Mouse (Mus musculus) common myeloid progenitor, adult 5-6 weeks (primary cell): ENCODE data around the gene Syt2. TPM values are rescaled to one million over a fixed set of nuclear protein-coding genes. Genes with fewer than 3 reads are reported as not detected.

Source experiments
- ATAC-seq: replicated peaks from 2 replicates; pipeline ENCODE4 v1.8.0; 2016; ENCODE audit warnings: low read depth, mild to moderate bottlenecking, moderate TSS enrichment, inconsistent platforms; ENCODE audit not compliant: poor library complexity, severe bottlenecking
- total RNA-seq: library from RNA; stranded (forward); fragments of 200-1000, 187-1606 nt; gene quantifications from 2 replicates; pipeline ENCODE4 v1.2.3, GENCODE M21; 2017

Gene Syt2
- total RNA-seq, 1 experiment from 2014 or later = 0.05 TPM

- no peak for ATAC-seq
Observed at GRCm38 (mm10) chr1:134722891-134723290, 76.4 kb downstream of the Syt2 start.

- ATAC-seq = peak; percentile 87
Observed at GRCm38 (mm10) chr1:134725276-134725675, 78.8 kb downstream of the Syt2 start.

- ATAC-seq = no peak
Observed at GRCm38 (mm10) chr1:134726480-134726879, 80.0 kb downstream of the Syt2 start.

- ATAC-seq = 0 out of 2 replicates have a peak, but pooled peaks have one; percentile 40
Observed at GRCm38 (mm10) chr1:134727256-134727655, 80.8 kb downstream of the Syt2 start.

- no peak for ATAC-seq
Observed at GRCm38 (mm10) chr1:134733659-134734058, 87.2 kb downstream of the Syt2 start.

GRCm38 (mm10) chr1:134737463-134737862 lies 91.0 kb downstream of the Syt2 start:
- ATAC-seq = no peak

- no peak for ATAC-seq
Observed at GRCm38 (mm10) chr1:134741433-134741832, 95.0 kb downstream of the Syt2 start.

- peak; percentile 34 for ATAC-seq
Observed at GRCm38 (mm10) chr1:134741946-134742661, 95.6 kb downstream of the Syt2 start.

- ATAC-seq = no peak
Observed at GRCm38 (mm10) chr1:134745648-134746047, 99.2 kb downstream of the Syt2 start.

GRCm38 (mm10) chr1:134747236-134748174 lies 101.0 kb downstream of the Syt2 start:
- peak; percentile 89 for ATAC-seq

- ATAC-seq = no peak
Observed at GRCm38 (mm10) chr1:134749889-134750288, 103.4 kb downstream of the Syt2 start.

- ATAC-seq = no peak
Observed at GRCm38 (mm10) chr1:134752447-134752846, 106.0 kb downstream of the Syt2 start.

GRCm38 (mm10) chr1:134753751-134754630 lies 107.5 kb downstream of the Syt2 start:
- ATAC-seq = no peak

GRCm38 (mm10) chr1:134754818-134755217 lies 108.3 kb downstream of the Syt2 start:
- ATAC-seq = no peak

- ATAC-seq = no peak
Observed at GRCm38 (mm10) chr1:134755548-134756189, 109.2 kb downstream of the Syt2 start.

GRCm38 (mm10) chr1:134756190-134756873 lies 109.9 kb downstream of the Syt2 start:
- ATAC-seq = no peak

GRCm38 (mm10) chr1:134757230-134757629 lies 110.8 kb downstream of the Syt2 start:
- no peak for ATAC-seq

- ATAC-seq = no peak
Observed at GRCm38 (mm10) chr1:134759133-134759532, 112.7 kb downstream of the Syt2 start.

- no peak for ATAC-seq
Observed at GRCm38 (mm10) chr1:134760642-134761041, 114.2 kb downstream of the Syt2 start.
